Mouse (Mus musculus) liver, postnatal 0 days (tissue): ENCODE measurements around the gene Map2k5. TPM values are rescaled to one million over a fixed set of nuclear protein-coding genes. Genes with fewer than 3 reads are reported as not detected.

Experiments used
- ATAC-seq: fragments of 200-750 bp; cut with Nextera tagmentation; 2 replicates; pipeline ENCODE4 v1.8.0; 2017; ENCODE audit warnings: mild to moderate bottlenecking, moderate library complexity
- DNase-seq: peaks from one replicate; pipeline ENCODE4 v3.0.0-alpha.2; 2016
- H3K27ac ChIP-seq: fragments of 300-500 bp; sonication (generic); 2 replicates; pipeline ENCODE4 v1.5.1; 2014; ENCODE audit warnings: antibody characterized with exemption, moderate library complexity, mild to moderate bottlenecking, low read depth
- H3K27me3 ChIP-seq: fragments of 300-500 bp; sonication (generic); 2 replicates; pipeline ENCODE4 v1.6.1; 2014; ENCODE audit warnings: low read length, control low read depth, mixed read lengths; ENCODE audit not compliant: insufficient read depth
- H3K36me3 ChIP-seq: fragments of 300-500 bp; sonication (generic); replicated peaks from 2 replicates; pipeline ENCODE4 v1.6.1; 2014; ENCODE audit warnings: mild to moderate bottlenecking, control low read depth, low read length, moderate library complexity, mixed read lengths; ENCODE audit not compliant: insufficient read depth
- H3K4me1 ChIP-seq: fragments of 300-500 bp; sonication (generic); 2 replicates; pipeline ENCODE4 v1.6.1; 2014; ENCODE audit warnings: antibody characterized with exemption, mild to moderate bottlenecking, control low read depth; ENCODE audit not compliant: insufficient read depth
- H3K4me2 ChIP-seq: fragments of 300-500 bp; sonication (generic); 2 replicates; pipeline ENCODE4 v1.6.1; 2014; ENCODE audit warnings: low read depth, mild to moderate bottlenecking, low read length, moderate library complexity, mixed read lengths
- H3K4me3 ChIP-seq: fragments of 300-500 bp; sonication (generic); 2 replicates; pipeline ENCODE4 v1.5.1; 2014; ENCODE audit warnings: low read depth, low read length
- H3K9ac ChIP-seq: fragments of 300-500 bp; sonication (generic); replicated peaks from 2 replicates; pipeline ENCODE4 v1.6.1; 2014; ENCODE audit warnings: mild to moderate bottlenecking, moderate library complexity
- H3K9me3 ChIP-seq: fragments of 300-500 bp; sonication (generic); 2 replicates; pipeline ENCODE4 v1.6.1; 2016; ENCODE audit warnings: mild to moderate bottlenecking, control low read depth, low read length, mixed read lengths
- CTCF ChIP-seq: sonication (generic); IDR thresholded peaks from 2 replicates; pipeline ENCODE4 v1.5.1; 2016; ENCODE audit warnings: antibody characterized with exemption, low read depth
- EP300 ChIP-seq: IDR thresholded peaks from 2 replicates; pipeline ENCODE4 v1.6.1; 2016; ENCODE audit warnings: antibody characterized with exemption, low read depth, mild to moderate bottlenecking
- WGBS: fragments of 180-500 bp; shearing (Covaris S2); extraction: QIAGEN DNeasy Blood & Tissue Kit; methylation state at CpG from one replicate; pipeline ENCODE4 v1.1.7; 2014; ENCODE audit not compliant: insufficient replicate concordance; 5-methylcytosine and 5-hydroxymethylcytosine counted together
- polyA plus RNA-seq: library from polyadenylated mRNA; unstranded; fragments of >200 nt; fragmentation: Nextera tagmentation; extraction: Ambion mirVana; gene quantifications from 2 replicates; pipeline ENCODE4 v1.2.1, GENCODE M21; 2015

Map2k5 gene
- polyA plus RNA-seq, 1 experiment from 2014 or later = 9.1 TPM

GRCm38 (mm10) chr9:63151949-63152348 is 225.8 kb downstream of the Map2k5 start:
- Histone ChIP-seq H3K36me3 (no peaks in the 10 kb centered on the region), H3K9me3 (no peaks in the 10 kb centered on the region), H3K27me3 (peaks cover 70% of the 10 kb centered on the region), H3K4me1 (peaks cover 3% of the 10 kb centered on the region), H3K4me3 (no peak overlapping the region), H3K27ac (no peak overlapping the region), H3K4me2 (no peak overlapping the region), H3K9ac (no peak overlapping the region)
- no peak for ATAC-seq
- DNase-seq = no peak
- TF ChIP-seq EP300 (no peak), CTCF (no peak)
- 31% methylated on average over 14 of the region's 14 CpGs for WGBS

- Histone ChIP-seq H3K27ac (no peak overlapping the region), H3K27me3 (peaks cover 77% of the 10 kb centered on the region), H3K36me3 (no peaks in the 10 kb centered on the region), H3K9me3 (no peaks in the 10 kb centered on the region), H3K4me2 (no peak overlapping the region), H3K4me1 (peaks cover 3% of the 10 kb centered on the region), H3K4me3 (no peak overlapping the region), H3K9ac (no peak overlapping the region)
- DNase-seq (peak; percentile 81), ATAC-seq (no peak)
- 4% methylated on average over 20 of the region's 20 CpGs for WGBS
- TF ChIP-seq EP300 = no peak
- TF ChIP-seq CTCF = no peak
Observed at GRCm38 (mm10) chr9:63151072-63151870, 226.4 kb downstream of the Map2k5 start.

DNA sequence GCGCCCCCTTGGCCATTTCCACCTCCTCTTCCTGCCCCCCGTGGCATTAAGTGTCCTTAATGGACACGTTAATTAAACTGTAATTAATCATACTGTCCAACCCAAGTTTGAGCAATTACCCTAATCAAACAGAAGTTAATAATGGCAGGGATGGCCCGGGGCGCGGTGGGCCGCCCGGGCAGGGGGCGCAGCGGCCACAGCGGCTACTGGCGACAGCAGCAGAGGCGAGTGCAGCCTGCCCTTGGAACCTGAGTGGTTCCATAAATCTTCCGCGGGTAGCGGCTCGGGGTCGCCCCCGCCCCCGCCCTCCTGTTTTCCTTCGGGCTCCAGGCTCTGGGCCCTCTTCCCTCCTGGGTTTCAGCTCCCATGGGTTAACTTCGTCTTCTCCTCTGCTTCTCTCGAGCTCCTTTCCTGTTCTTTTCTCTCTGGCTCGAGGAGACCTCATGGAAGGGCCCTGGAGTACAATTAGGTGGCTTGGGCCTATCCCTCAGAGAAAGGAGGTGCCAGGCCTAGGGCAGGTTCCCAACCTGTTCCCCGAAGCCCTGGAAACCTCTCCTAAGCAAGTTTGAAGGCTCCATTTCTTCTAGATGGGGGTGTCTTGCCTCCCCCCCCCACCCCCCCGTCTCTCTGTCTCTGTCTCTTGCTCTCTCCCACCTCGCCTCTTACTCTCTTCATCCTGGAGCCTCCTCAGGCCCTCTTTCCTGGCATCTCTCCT is 227.5 kb downstream of the Map2k5 start:
- no peak for TF ChIP-seq EP300
- no peak for TF ChIP-seq CTCF
- Histone ChIP-seq H3K9me3 (no peaks in the 10 kb centered on the region), H3K4me2 (no peak overlapping the region)

GRCm38 (mm10) chr9:63149372-63149766 is 228.3 kb downstream of the Map2k5 start:
- Histone ChIP-seq H3K4me1 (peaks cover 3% of the 10 kb centered on the region), H3K27me3 (peaks cover 94% of the 10 kb centered on the region), H3K27ac (no peak overlapping the region), H3K4me2 (peak overlapping the region; percentile 60; the same call in 1 of the 2 replicates), H3K36me3 (no peaks in the 10 kb centered on the region), H3K4me3 (peak overlapping the region; percentile 35; the same call in 1 of the 2 replicates), H3K9me3 (no peaks in the 10 kb centered on the region), H3K9ac (no peak overlapping the region)
- no peak for ATAC-seq
- DNase-seq = no peak
- 2% methylated on average over 20 of the region's 20 CpGs for WGBS
- TF ChIP-seq CTCF (no peak), EP300 (no peak)

More for the DNA sequence above, 227.5 kb downstream of the Map2k5 start:
- Histone ChIP-seq H3K4me3 (no peak overlapping the region), H3K36me3 (no peaks in the 10 kb centered on the region), H3K9ac (no peak overlapping the region), H3K4me1 (peaks cover 3% of the 10 kb centered on the region), H3K27me3 (peaks cover 87% of the 10 kb centered on the region), H3K27ac (no peak overlapping the region)
- ATAC-seq (no peak), DNase-seq (no peak)
- 3% methylated on average over 27 of the region's 27 CpGs for WGBS

GRCm38 (mm10) chr9:63148410-63149371 is 229.0 kb downstream of the Map2k5 start, which contains the start of gene Skor1:
Skor1 (minus strand) TSS chr9:63148961.
- H3K27ac ChIP-seq = no peak within 1 kb of the TSS
- H3K9ac ChIP-seq = no peak within 1 kb of the TSS
- H3K4me2 ChIP-seq = peak within 1 kb of the TSS; percentile 60
- peak within 1 kb of the TSS; percentile 35 for H3K4me3 ChIP-seq
- no peaks in the 10 kb centered on the region for H3K9me3 ChIP-seq
- DNase-seq (no peak), ATAC-seq (no peak)
- peaks cover 6% of the 10 kb centered on the region for H3K4me1 ChIP-seq
- WGBS = 3% methylated on average over 62 of the region's 108 CpGs
- H3K36me3 ChIP-seq = no peaks in the 10 kb centered on the region
- no peak for TF ChIP-seq EP300
- no peak for TF ChIP-seq CTCF
- peaks cover 98% of the 10 kb centered on the region for H3K27me3 ChIP-seq
